Mouse (Mus musculus) hindbrain, embryonic 10.5 days (tissue): Measurements from ENCODE around the gene Pagr1a. TPM values are rescaled to one million over a fixed set of nuclear protein-coding genes. Genes with fewer than 3 reads are reported as not detected.

ENCODE experiments used
- DNase-seq: peaks from one replicate; pipeline ENCODE4 v3.0.0-alpha.2; 2017; ENCODE audit warnings: low spot score
- H3K27ac ChIP-seq: fragments of 300-500 bp; sonication (generic); 2 replicates; pipeline ENCODE4 v1.5.1; 2016; ENCODE audit warnings: mild to moderate bottlenecking, moderate library complexity
- H3K27me3 ChIP-seq: fragments of 300-500 bp; sonication (generic); 2 replicates; pipeline ENCODE4 v1.6.1; 2016; ENCODE audit warnings: mild to moderate bottlenecking; ENCODE audit not compliant: poor library complexity, insufficient read depth, severe bottlenecking
- H3K36me3 ChIP-seq: fragments of 300-500 bp; sonication (generic); 2 replicates; pipeline ENCODE4 v1.6.1; 2016; ENCODE audit warnings: mild to moderate bottlenecking, moderate library complexity
- H3K4me1 ChIP-seq: fragments of 300-500 bp; sonication (generic); replicated peaks from 2 replicates; pipeline ENCODE4 v1.6.1; 2016; ENCODE audit warnings: mild to moderate bottlenecking
- H3K4me3 ChIP-seq: fragments of 300-500 bp; sonication (generic); 2 replicates; pipeline ENCODE4 v1.5.1; 2016; ENCODE audit warnings: mild to moderate bottlenecking, moderate library complexity
- H3K9me3 ChIP-seq: fragments of 300-500 bp; sonication (generic); 2 replicates; pipeline ENCODE4 v1.6.1; 2016; ENCODE audit warnings: mild to moderate bottlenecking, moderate library complexity
- WGBS: fragments of 180-500 bp; shearing (Covaris S2); methylation state at CpG from one replicate; pipeline ENCODE4 v1.1.7; 2016; 5-methylcytosine and 5-hydroxymethylcytosine counted together
- polyA plus RNA-seq: library from polyadenylated mRNA; unstranded; fragments of >200 nt; fragmentation: Nextera tagmentation; extraction: Ambion mirVana; gene quantifications from 2 replicates; pipeline ENCODE4 v1.2.1, GENCODE M21; 2016

Gene Pagr1a
- polyA plus RNA-seq, 1 experiment from 2014 or later, result 84.3 TPM

DNA sequence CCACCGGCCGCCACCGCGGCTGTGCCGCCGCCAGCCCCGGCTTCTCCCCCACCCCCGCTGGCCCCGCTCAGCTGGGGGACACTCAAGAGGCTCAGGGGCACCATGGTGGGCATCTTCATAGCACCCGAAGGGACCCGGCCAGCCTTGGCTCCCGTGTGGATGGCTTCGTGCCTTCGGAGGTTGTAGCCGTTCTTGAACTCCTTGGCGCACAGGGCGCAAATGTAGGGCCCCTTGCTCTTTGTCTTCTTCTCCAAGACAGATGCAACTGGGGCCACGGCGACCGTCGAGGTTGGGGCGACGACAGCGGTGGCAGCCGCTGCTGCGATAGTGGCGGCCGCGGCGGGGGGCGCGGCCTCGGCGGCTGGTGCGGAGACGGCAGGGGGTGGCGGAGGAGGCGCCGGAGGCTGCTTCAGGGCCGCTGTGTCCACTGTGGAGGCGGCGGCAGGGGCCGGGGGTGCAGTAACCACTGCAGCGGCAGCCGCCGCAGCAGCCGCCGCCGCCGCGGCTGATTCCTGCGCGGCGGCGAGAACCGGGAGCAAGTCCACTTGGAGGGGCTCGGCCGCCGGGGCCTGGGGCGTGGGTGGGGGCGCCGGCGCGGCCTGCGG is 8.5 kb upstream of the Pagr1a start:
- DNase-seq, result no peak

DNA sequence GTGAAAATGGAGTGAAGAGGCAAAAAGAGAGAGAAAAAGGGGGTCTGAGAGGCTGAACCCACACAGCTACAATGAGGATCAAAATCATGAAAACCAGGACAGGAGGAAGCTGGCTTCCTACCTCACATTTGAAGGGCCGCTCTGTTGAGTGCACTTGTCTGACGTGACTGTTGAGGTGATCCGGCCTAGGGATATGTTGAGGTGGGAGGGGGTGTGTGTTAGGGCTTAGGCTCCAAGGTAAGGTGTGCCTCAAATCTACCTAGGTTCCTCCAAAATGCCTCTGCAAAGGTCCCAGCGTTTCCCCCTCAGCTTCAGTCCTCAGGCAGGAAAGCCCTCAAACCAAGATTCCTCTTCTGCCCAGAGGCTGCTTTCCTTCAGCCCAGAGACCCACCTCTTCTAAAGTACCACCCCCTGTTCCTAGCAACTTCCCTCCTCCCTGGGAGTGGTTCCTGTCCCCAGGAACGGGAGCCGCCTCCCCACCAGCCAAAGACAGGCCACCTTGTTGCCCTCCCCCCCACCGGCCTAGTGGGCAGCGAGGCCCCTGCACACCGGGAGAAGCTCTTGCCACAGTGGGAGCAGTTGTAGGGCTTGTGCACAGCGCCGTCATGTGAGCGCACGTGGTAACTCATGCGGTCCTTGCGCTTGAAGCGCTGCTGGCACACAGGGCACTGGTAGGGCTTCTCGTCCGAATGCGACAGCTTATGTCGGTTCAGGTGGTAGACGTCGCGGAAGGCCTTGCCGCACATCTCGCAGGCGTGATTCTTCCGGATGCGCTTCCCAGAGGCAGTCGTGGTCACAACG is 7.8 kb upstream of the Pagr1a start:
- WGBS, result 1% methylated on average over 30 of the region's 30 CpGs
- H3K4me1 ChIP-seq, result peaks cover 72% of the 10 kb centered on the region
- H3K27me3 ChIP-seq, result no peaks in the 10 kb centered on the region
- H3K27ac ChIP-seq, result peak overlapping the region; percentile 100
- no peaks in the 10 kb centered on the region for H3K9me3 ChIP-seq
- peaks cover 64% of the 10 kb centered on the region for H3K36me3 ChIP-seq
- peak overlapping the region; percentile 90 for H3K4me3 ChIP-seq
- peak; percentile 83 for DNase-seq

More for the DNA sequence above, 8.5 kb upstream of the Pagr1a start:
- under 1% methylated on average over 65 of the region's 65 CpGs for WGBS
- Histone ChIP-seq H3K9me3 (no peaks in the 10 kb centered on the region), H3K4me3 (peak overlapping the region; percentile 90), H3K27ac (peak overlapping the region; percentile 100), H3K27me3 (no peaks in the 10 kb centered on the region), H3K4me1 (peaks cover 65% of the 10 kb centered on the region), H3K36me3 (peaks cover 71% of the 10 kb centered on the region)

DNA sequence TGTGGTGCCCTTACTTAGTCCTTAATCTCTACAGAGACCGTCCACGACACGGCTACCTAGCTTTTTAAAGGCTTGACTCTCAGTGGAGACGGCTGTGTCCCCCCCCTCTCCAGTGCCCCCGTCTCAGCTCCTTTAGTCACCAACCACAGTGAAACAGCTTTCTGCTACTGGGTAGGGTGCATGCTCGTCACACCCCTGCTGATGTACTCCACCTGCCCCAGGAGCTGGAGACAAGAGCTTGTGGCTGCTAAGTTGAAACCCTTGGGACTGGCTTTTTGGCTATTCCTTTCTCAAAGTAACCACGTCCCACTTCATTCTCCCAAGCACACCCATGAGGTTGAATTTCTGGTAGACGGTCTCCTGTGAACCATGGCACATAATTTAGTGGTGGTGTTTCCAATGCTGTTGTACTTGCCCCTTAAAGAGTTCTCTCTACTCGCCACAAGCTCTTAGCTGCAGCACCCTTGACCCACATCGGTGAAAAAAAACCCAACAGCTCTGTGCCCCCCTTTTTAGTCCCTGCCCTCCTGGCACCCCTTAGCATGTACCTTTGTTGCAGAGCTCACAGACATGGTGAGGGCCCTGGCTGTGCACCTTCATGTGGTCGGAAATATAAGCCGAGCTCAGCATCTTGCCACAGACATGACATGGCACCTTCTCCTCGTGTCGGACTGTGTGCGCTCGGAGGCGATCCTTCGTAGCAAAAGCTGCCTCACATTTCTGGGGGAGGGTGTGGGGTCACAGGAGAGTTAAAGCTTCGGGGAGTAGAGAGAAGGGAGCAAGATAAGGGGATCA is 6.9 kb upstream of the Pagr1a start:
- no peaks in the 10 kb centered on the region for H3K9me3 ChIP-seq
- peak overlapping the region; percentile 100 for H3K27ac ChIP-seq
- H3K4me3 ChIP-seq, result peak overlapping the region; percentile 90
- H3K36me3 ChIP-seq, result peaks cover 60% of the 10 kb centered on the region
- DNase-seq, result no peak
- H3K27me3 ChIP-seq, result no peaks in the 10 kb centered on the region
- 38% methylated on average over 19 of the region's 19 CpGs for WGBS
- H3K4me1 ChIP-seq, result peaks cover 81% of the 10 kb centered on the region

DNA sequence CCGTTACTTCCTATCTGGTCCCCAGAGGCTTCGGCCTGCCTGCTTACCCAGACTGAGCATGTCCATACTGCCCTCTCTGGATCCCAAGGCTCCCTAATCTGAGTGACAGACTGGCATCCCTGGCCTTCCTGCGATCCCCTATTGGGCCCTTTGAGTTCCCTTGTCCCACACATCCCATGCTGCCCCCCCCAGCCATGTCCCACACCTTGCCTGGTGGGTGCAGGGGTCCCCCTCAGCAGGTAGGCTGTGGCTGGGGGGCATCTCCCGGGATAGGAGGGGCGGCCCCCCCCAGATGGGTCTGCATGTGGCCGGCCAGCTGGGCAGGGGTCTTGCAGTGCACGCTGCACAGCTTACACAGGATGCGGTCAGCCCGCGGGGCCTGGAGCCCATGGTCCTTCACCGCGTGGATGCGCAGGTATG is 6.1 kb upstream of the Pagr1a start:
- H3K4me3 ChIP-seq, result peak overlapping the region; percentile 90
- peak overlapping the region; percentile 100 for H3K27ac ChIP-seq
- H3K4me1 ChIP-seq, result peaks cover 84% of the 10 kb centered on the region
- peaks cover 51% of the 10 kb centered on the region for H3K36me3 ChIP-seq
- 79% methylated on average over 13 of the region's 13 CpGs for WGBS
- no peaks in the 10 kb centered on the region for H3K9me3 ChIP-seq
- DNase-seq, result no peak
- no peaks in the 10 kb centered on the region for H3K27me3 ChIP-seq

DNA sequence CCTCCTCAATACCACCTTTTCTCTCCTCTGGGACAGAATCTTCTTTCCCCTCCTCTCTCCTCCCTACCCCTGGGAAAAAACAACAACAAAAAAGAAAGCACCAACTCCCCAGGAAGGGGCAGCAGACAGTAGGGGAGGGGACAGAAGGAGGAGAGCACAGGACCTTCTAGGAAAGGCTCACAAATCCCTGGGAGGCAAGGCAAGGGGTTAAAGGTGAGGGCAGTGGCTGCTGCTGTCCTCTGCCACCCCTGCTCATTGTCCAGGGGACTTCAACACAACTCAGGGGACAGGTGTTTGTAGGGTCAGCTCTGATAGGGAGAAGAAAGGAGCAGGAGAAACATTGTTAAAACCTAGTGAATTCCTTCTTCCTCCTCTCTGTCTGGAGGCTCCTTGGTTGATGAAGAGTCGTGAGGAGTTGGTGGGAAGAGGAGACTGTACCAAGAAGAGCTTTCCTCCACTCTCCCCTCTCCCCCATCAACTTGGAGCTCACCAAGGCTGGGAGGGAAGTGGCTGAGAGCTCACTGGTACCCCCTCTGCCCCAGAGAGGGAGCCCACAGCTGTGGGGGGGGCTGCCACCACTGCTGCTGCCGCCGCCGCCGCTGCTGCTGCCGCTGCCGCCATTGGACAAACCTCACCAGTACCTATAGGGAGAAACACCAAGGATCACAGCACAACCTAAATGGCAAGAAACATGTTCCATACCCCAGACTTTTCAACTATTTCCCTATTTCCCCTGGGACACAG is 5.5 kb upstream of the Pagr1a start:
- no peaks in the 10 kb centered on the region for H3K9me3 ChIP-seq
- 77% methylated on average over 7 of the region's 7 CpGs for WGBS
- DNase-seq, result no peak
- H3K27ac ChIP-seq, result peak overlapping the region; percentile 100
- peak overlapping the region; percentile 90 for H3K4me3 ChIP-seq
- no peaks in the 10 kb centered on the region for H3K27me3 ChIP-seq
- peaks cover 46% of the 10 kb centered on the region for H3K36me3 ChIP-seq
- peaks cover 84% of the 10 kb centered on the region for H3K4me1 ChIP-seq

DNA sequence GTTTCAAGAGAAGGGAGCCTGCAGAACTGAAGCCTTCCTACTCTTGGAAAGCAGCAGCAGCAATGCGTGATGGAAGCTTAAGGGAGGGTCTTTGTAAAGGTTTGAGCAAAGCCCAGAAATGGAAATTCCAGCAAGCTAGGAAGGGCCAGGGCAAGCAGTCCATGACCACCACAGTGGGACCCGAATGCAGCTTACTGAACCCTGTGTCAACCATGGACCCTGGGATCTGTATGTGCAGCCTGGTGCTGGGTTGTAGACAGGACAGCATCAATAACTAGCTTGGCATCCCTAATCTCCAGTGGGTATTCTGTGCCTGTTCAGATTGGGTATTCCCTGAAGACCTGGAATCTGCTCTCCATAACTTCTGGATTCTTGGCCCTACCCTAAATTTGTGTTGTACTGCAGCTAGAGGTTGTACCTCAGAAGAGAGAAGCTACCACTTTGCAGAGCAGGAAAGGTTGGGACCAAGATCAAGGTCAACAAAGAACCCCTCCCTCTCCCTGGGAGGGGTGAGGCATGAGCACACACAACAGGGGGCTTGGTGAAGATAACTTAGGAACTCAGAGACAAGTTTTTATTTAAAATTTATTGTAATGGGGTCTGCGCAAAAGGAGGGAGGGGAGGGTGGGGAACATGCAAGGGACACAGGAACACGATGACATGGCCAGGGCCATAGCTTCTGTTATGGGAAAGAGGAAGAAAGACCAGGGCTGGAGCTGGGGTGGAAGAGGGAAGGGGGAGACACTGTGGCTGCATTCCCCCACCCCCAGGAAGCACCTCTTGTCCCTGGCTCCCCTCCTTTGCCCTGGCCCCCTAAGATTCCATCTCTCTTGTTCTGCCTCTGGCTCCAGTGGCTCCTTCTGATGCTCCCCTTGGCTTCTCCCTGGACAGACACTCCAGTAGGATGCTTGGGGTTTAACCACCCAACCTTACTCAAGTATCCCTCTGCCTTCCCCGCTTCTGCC is 4.7 kb upstream of the Pagr1a start:
- H3K4me1 ChIP-seq, result peaks cover 80% of the 10 kb centered on the region
- 39% methylated on average over 5 of the region's 5 CpGs for WGBS

DNA sequence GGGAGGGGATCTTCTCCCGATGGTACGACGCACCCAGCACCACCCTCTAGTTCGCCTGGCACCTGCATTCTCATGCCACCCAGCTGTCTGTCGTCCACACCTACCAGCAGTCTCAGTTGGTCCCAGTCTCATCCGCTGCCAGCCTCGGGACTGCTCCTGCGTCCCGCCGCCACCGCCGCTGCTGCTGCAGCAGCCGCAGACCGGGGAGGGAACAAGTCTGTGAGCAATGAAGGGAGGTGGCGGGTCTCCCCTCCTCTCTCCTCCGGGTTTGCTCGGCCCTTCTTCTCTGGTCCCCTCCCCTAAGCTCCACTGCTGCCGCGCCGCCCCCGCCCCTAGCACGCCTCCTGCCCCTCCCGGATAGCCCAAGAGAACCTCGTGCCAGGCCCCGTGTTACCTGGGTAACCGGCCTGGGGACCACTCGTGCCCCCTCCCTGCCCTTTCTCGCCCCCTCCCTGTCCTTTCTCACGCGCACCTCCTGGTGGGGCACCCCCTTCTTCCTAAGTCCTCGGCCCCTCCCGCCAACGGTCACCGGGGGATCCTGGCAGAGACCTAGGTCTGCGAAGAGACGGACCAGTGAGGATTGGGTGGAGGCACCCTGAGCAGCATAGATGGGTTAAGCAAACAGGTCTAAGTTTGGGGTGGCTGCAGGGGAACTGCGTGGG is 3.9 kb upstream of the Pagr1a start, which contains the start of the genes Gm42742 and Prrt2:
TSS of gene Gm42742 (minus strand) at position 197 of the 662 bp plus-strand sequence.
TSS of gene Prrt2 (minus strand) at position 311 of the 662 bp plus-strand sequence.
- under 1% methylated on average over 37 of the region's 37 CpGs for WGBS
- Histone ChIP-seq H3K36me3 (peaks cover 43% of the 10 kb centered on the region), H3K27me3 (no peaks in the 10 kb centered on the region), H3K9me3 (no peaks in the 10 kb centered on the region), H3K27ac (peak within 1 kb of the TSS; percentile 86), H3K4me1 (peaks cover 88% of the 10 kb centered on the region), H3K4me3 (peak within 1 kb of the TSS; percentile 90)
- peak; percentile 68 for DNase-seq

More for the DNA sequence above, 4.7 kb upstream of the Pagr1a start:
- H3K4me3 ChIP-seq, result peak overlapping the region; percentile 90
- peaks cover 43% of the 10 kb centered on the region for H3K36me3 ChIP-seq
- no peaks in the 10 kb centered on the region for H3K27me3 ChIP-seq
- no peaks in the 10 kb centered on the region for H3K9me3 ChIP-seq
- peak overlapping the region; percentile 86 for H3K27ac ChIP-seq
- no peak for DNase-seq

DNA sequence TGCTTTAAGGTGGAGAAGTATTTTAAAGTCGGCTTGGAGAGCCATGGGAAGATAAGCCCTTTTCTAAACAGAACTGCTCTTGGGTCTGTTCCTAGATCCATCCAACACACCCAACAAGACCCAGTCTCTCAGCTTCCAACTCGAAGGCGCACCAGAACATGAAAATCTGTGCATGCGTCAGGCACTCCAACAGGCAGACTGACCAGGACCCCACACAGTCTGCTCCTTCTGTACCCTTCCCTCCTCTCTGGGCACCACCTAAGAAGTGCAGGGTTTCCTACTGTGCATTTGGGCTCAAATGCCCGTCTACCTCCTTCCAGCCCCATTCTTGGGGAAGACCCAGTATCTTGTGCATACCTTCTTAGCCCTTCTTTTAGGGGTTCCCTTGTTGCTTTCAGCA is 3.3 kb upstream of the Pagr1a start:
- no peak for DNase-seq
- Histone ChIP-seq H3K9me3 (no peaks in the 10 kb centered on the region), H3K27me3 (no peaks in the 10 kb centered on the region), H3K4me1 (peaks cover 93% of the 10 kb centered on the region), H3K36me3 (peaks cover 47% of the 10 kb centered on the region), H3K27ac (peak overlapping the region; percentile 86), H3K4me3 (peak overlapping the region; percentile 90)
- WGBS, result 32% methylated on average over 5 of the region's 5 CpGs

DNA sequence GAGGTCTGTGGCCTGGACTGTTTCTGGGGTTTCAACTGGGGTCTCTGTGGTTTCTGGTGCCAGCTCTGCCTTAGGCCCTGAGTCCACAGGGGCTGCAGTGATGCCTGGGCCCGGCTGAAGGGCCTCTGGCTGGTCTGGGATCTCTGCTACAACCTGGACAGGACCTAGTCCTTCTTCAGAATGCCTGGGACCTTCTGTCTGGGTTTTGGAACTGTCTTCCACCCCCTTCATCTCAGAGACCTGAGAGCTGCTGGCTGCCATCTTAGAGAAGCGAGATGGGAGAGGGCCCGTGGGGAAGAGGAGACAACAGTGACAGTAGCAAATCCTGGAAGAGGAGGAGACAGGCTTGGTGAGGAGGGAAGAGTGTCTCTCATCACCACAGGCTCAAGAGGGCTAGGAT is 2.9 kb upstream of the Pagr1a start:
- Histone ChIP-seq H3K4me3 (peak overlapping the region; percentile 90), H3K36me3 (peaks cover 47% of the 10 kb centered on the region), H3K27me3 (no peaks in the 10 kb centered on the region), H3K27ac (peak overlapping the region; percentile 86), H3K4me1 (peaks cover 93% of the 10 kb centered on the region), H3K9me3 (no peaks in the 10 kb centered on the region)
- 62% methylated on average over 3 of the region's 3 CpGs for WGBS
- no peak for DNase-seq

DNA sequence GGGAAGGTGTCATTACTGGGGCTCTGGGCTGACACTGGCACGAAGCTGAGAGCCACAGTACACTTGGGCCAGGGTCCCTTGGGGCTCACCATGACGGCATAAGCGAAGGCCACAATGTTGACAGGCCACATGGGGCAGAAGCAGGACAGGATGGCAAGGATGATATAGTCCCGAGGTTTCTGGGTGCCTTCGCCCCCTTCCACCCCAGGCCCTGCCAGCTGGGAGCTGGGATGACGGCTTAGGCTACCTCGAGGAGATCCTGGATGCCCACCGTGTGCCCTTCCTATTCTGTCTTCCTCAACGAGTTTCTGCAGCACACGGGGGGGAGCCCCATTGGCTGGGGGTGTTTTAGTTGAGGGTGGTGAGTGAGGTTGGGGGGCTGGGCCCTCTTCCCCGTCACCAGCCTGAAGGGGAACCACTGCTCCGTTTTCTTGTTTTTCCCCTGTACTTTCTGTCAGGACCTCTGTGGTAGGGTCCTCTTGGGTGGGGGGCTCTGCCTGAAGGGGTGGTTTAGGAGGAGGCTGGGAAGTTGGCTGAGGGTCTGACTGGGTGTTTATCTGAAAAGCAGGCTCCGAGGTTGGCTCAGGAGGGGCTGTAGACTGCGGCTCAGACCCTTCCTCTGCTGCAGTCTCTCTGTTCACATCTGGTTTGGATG is 2.3 kb upstream of the Pagr1a start:
- Histone ChIP-seq H3K9me3 (no peaks in the 10 kb centered on the region), H3K4me1 (peaks cover 93% of the 10 kb centered on the region), H3K36me3 (peaks cover 47% of the 10 kb centered on the region), H3K4me3 (peak overlapping the region; percentile 90; the same call in 1 of the 2 replicates), H3K27me3 (no peaks in the 10 kb centered on the region), H3K27ac (peak overlapping the region; percentile 98)
- WGBS, result 77% methylated on average over 14 of the region's 14 CpGs
- DNase-seq, result no peak
